Mouse (Mus musculus) brain, embryonic 14.5 days (tissue): ENCODE measurements around the gene Exoc8.

Experiments used
- CTCF ChIP-seq: fragments of 200-500 bp; IDR thresholded peaks from 2 replicates; pipeline ENCODE4 v1.5.1; 2012; ENCODE audit warnings: inconsistent platforms, mild to moderate bottlenecking, moderate library complexity, borderline replicate concordance; ENCODE audit not compliant: insufficient read depth, insufficient read length; ENCODE audit errors: extremely low read depth
- POLR2A ChIP-seq: fragments of 200-500 bp; IDR thresholded peaks from 2 replicates; pipeline ENCODE4 v1.6.1; 2012; ENCODE audit warnings: mild to moderate bottlenecking, inconsistent platforms, borderline replicate concordance; ENCODE audit not compliant: poor library complexity, insufficient read depth, insufficient read length, severe bottlenecking; ENCODE audit errors: extremely low read depth

GRCm38 (mm10) chr8:124871474-124871873 is 26.0 kb downstream of the Exoc8 start:
- no peak for TF ChIP-seq POLR2A
- TF ChIP-seq CTCF: no peak
